Mouse (Mus musculus): ENCODE measurements around the gene Romo1.
"Not testable (repeated sequence)": the region's sequence is repeated elsewhere in the genome, so short reads cannot be mapped to it uniquely, and the experiment has no call there.

Gene Romo1

DNA sequence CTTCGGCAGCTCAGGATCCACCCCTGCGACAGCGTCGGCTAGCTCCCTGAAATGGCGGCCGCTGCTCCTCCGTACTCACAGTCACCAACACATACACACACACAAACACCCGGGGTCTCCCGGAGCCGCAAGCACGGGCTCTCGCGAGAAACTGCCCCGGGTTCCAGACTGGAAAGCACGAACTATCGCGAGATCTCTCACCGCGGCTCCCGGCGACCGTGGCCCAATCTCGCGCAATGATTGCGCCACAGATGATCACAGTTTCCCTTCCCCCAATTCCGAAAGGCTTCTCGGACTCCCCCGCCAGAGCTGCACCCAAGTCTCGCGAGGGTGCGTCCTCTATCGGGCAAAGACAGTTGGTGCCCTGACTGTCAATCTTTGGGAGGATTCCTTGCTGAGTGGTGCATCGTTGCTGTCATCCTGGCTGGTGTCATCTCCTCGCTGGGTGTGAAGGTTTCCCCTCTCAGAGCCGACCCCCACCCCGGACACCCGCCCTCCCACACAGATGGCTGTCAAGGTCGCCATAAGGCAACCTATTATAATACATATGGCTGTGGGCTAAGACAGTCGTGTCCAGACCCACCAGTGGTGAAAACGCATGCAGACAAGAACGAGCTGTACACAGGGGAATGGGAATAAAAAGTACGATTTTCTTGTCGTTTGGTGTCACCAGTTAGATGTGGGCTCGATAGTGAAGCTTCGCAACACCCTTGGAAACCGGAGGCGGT is 36.4 kb downstream of the Romo1 start, which contains the start of gene Rbm39:
Gene Rbm39 (minus strand): TSS at position 145 of the 728 bp plus-strand sequence.
- DNase-seq = peak; percentile 100

GRCm38 (mm10) chr2:156180824-156181590 is 37.2 kb downstream of the Romo1 start:
- no peak for DNase-seq

DNA sequence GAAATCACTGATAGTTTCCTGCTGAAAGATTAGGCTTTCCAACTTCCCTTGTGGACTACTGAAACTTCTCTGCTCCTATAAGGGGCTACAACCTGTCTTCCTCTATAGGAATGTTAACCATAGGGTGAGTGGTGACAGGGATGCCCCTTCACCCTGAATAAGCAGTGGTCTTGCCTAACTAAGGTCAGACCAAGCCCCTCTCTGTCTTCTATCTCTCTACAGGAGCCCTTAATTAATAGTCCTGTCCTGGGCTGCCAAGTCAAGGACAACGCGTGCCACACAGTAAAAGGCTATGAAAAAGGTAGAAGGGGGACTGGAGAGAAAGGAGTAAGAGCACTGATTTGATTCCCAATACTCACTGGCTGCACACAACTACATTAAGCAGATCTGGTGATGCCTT is 37.8 kb downstream of the Romo1 start:
- DNase-seq = no peak

DNA sequence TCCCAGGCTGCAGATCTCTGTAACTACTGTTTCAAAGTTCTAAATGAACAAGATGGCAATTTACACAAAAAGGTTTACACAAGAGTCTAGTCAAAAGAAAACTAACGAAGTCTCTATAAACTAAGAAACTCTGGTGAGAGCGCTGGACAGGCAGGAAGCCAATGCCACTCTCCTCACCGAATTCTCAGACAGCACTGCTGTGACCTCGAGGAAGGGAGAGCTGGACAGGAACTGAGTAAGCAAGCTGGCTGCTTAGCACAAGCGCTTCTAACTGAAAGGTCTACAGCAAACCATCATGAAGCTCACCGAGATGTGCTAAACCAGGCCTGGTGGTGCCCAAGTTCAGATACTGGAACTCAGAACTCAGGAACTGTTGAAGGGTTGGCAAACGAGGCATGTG is 45.4 kb downstream of the Romo1 start:
- DNase-seq = not testable (repeated sequence)

DNA sequence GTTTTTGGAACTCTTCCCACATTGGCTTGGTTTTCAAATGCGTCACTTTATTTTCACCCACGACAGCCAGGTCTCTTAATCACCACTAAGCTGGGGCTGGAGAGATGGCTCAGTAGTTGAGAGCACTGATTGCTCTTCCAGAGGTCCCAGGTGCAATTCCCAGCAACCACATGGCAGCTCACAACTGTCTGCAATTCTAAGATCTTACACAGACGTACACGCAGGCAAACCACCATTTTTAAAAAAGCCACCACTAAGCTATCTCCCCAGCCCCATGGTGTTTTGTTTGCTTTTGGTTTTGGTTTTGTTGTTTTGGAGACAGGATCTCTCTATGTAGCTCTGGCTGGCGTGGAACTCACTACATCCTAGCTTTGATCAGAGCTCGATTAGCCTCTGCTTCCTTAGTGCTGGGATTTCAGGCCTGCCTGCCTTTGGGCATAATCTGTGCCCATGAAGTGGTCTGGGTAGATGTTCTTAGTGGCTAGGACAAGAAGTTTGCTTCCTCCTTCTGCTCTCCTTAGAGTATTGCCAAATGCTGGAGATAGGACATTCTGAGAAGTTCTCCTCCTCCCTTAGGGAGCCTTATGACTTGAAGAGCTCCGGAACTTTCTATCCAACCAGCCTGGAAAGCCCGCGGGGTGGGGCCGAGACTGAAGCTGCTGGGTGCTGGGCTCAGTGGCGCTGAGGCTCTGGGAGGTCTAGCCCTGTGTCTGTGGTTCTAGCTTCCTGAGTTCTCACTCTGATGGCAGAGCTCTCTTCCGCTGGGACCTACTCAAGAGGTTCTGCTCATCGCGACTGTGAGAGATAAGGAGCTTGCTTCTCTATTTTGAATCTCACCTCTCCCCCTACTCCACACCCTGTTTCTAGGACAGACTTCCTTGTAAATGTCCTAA is 46.4 kb downstream of the Romo1 start:
- DNase-seq = no peak

GRCm38 (mm10) chr2:156191540-156191939 is 47.7 kb downstream of the Romo1 start:
- no peak for DNase-seq

- DNase-seq = no peak
Measured at GRCm38 (mm10) chr2:156192068-156192467, 48.2 kb downstream of the Romo1 start.

DNA sequence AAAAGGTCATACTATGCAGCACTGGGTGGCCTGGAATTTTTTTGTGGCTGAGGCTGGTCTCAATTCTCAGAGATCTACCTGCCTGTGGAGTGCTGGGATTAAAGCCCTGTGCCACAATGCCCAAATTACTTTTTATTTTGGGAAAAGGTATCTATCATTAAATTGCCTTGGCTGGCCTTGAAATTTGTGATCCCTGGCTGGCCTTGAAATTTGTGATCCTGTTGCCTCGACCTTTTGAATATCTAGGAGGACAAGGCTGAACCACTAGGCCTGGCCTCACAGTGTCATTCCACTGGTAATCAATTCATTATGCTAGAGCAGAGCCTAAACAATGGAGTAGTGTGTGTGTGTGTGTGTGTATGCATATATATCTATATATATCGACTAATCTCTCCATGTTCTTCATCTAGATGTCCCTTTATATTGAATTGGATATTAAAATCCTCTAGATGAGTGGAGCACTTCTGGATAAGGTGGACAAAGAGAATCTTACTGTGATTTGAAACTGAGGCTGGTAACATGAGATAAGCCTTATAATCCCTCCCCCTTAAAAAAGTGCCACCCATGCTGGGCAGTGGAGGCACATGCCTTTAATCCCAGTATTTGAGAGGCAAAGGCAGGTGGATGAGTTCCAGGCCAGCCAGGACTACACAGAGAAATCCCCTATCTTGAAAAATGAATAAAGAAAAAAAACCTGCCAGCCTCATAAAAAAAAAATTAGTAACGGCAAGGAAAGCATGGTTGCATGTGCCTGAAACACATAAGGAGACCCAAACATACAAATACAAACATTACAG is 49.4 kb downstream of the Romo1 start:
- DNase-seq = no peak

GRCm38 (mm10) chr2:156194571-156194970 is 50.7 kb downstream of the Romo1 start:
- DNase-seq = no peak
